Comparison of ENCODE assay signal across 9 mouse cellular contexts in genomic region chr2:61297135-61297534, GRCm38 (mm10).
A peak's percentile ranks its signal among the peaks of the same experiment; 100 is the strongest.
DNase-seq lines count a peak whose midpoint lies in the region.
"Had no signal": no experiment of that assay in that cellular context is flagged by ENCODE, and none has a peak within 500 bp of the region (broad histone marks: within the 10 kb centered on the region; RNA-seq: fewer than 3 reads in every experiment).

No protein-coding gene starts in this region.

- DNase-seq in heart, adult 8-10 months (ENCODE audit: low spot score) = peak; percentile 17
- DNase-seq in heart, postnatal 14 days = no peak
- DNase-seq in 416B (ENCODE audit: low read depth) = peak; percentile 32
- peak; percentile 49 for DNase-seq in adrenal gland, postnatal 25 days
- DNase-seq in kidney, postnatal 25 days = peak; percentile 54 to 61
- no peak for DNase-seq in Muller cell, postnatal 12 days (ENCODE audit: inconsistent ontology term)
- no peak for DNase-seq in thymus, postnatal 25 days
- DNase-seq in urinary bladder, postnatal 25 days (ENCODE audit: low spot score) = no peak
- DNase-seq: gastrocnemius, postnatal 25 days had no signal

- intact Hi-C loops in heart, postnatal 14 days (cut with DNase I) = loop anchor here (5.0 kb wide), 1 partner anchor 105 kb away; no protein-coding TSS in a partner anchor

Comparison
In these comparisons a context has a peak if more than half of its experiments do, and no peak if none do; other contexts are left out.
1. DNase-seq: peak in heart, adult 8-10 months (single experiment), 416B (single experiment), adrenal gland, postnatal 25 days (single experiment) and kidney, postnatal 25 days (2 of 2); none in heart, postnatal 14 days (0 of 2), Muller cell, postnatal 12 days (single experiment), thymus, postnatal 25 days (single experiment) and urinary bladder, postnatal 25 days (single experiment).